Mouse (Mus musculus): ENCODE data around the gene Ctsd. TPM values are rescaled to one million over a fixed set of nuclear protein-coding genes. Genes with fewer than 3 reads are reported as not detected.
A peak's percentile ranks its signal among the peaks of the same experiment; 100 is the strongest.

Gene Ctsd
- total RNA-seq (2014; rRNA removed) (243 and 366 TPM in 2 replicates), polyA plus RNA-seq (2015; fragmentation: Nextera tagmentation; extraction: Ambion mirVana) (313 and 338 TPM in 2 replicates)

- Histone ChIP-seq H3K27ac (ENCODE audit: low read depth, low read length) (peak within 1 kb of the TSS; percentile 72), H3K36me3 (ENCODE audit: insufficient read depth) (peaks cover 26% of the 10 kb centered on the region), H3K9me3 (ENCODE audit: low read length) (no peaks in the 10 kb centered on the region), H3K4me1 (ENCODE audit: insufficient read depth) (peaks cover 13% of the 10 kb centered on the region), H3K27me3 (ENCODE audit: insufficient read depth, low read length) (no peaks in the 10 kb centered on the region), H3K9ac (peak within 1 kb of the TSS; percentile 82), H3K4me2 (ENCODE audit: low read depth) (peak within 1 kb of the TSS; percentile 76), H3K4me3 (ENCODE audit: low read depth, low read length) (peak within 1 kb of the TSS; percentile 64)
- DNase-seq (peak; percentile 96), ATAC-seq (peak; percentile 99)
- WGBS: 3% methylated on average over 55 of the region's 55 CpGs
- TF ChIP-seq CTCF (IDR thresholded peaks at IDR 0.05; ENCODE audit: low read depth): no peak
Measured at GRCm38 (mm10) chr7:142387419-142388148, at the start of gene Ctsd. TSS of gene Ctsd (minus strand) at chr7:142388038.

DNA sequence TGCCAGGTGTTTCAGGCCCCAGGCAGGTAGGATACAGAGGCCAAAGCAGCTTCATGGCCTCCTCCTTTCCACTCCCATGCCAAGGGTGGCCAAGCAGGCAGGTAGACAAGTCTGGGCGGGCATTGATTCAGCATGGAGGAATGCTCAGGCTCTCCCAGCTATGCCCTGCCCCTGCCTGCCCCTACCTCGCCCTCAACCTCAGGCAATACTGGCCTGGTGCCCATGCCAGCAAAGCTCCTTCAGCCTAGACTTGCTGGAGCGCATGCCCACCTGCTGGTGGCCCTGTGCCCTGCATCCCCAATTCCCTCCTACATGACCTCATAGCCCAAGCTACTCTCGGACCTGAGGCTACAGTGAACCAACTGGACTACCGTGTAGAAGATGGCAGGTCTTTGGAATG, 49.5 kb upstream of the Ctsd start:
- WGBS: 78% methylated on average over 5 of the region's 5 CpGs
- no peak for DNase-seq
- TF ChIP-seq CTCF (IDR thresholded peaks at IDR 0.05; ENCODE audit: low read depth): peak; percentile 32; the same call in 1 of the 2 replicates

DNA sequence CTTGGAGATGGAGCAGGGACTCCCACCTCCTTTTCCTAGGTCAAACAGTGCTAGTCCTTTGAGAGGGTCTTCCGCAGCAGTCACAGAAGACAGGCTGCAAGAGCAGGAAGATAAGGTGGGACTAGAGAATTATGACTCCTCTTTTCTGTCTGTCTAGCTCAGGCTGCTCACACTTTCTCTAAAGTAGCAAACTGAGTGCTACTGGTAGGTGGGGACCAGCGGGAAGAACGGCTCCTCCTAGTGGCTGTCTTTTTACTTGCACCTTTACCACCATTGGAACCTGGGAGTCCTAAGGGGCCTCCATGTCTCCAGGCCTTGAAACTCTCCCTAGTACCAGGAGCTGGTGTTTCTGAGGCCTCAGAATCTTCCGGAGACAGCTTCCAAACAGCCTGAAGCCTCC, 47.7 kb upstream of the Ctsd start:
- no peak overlapping the region for H3K9ac ChIP-seq
- no peak overlapping the region for H3K27ac ChIP-seq (ENCODE audit: low read depth, low read length)
- no peaks in the 10 kb centered on the region for H3K27me3 ChIP-seq (ENCODE audit: insufficient read depth, low read length)
- peak; percentile 76 for TF ChIP-seq CTCF (IDR thresholded peaks at IDR 0.05; ENCODE audit: low read depth)
- no peak overlapping the region for H3K4me3 ChIP-seq (ENCODE audit: low read depth, low read length)
- 24% methylated on average over 4 of the region's 4 CpGs for WGBS
- H3K9me3 ChIP-seq (ENCODE audit: low read length): no peaks in the 10 kb centered on the region
- no peaks in the 10 kb centered on the region for H3K4me1 ChIP-seq (ENCODE audit: insufficient read depth)
- no peak overlapping the region for H3K4me2 ChIP-seq (ENCODE audit: low read depth)
- no peaks in the 10 kb centered on the region for H3K36me3 ChIP-seq (ENCODE audit: insufficient read depth)
- no peak; the same call in 1 of the 2 replicates for ATAC-seq
- peak; percentile 61 for DNase-seq

More for the DNA sequence above, 49.5 kb upstream of the Ctsd start:
- H3K4me1 ChIP-seq (ENCODE audit: insufficient read depth): no peaks in the 10 kb centered on the region
- H3K27me3 ChIP-seq (ENCODE audit: insufficient read depth, low read length): no peaks in the 10 kb centered on the region
- no peak overlapping the region for H3K4me2 ChIP-seq (ENCODE audit: low read depth)
- H3K9ac ChIP-seq: no peak overlapping the region
- ATAC-seq: no peak
- H3K9me3 ChIP-seq (ENCODE audit: low read length): no peaks in the 10 kb centered on the region
- H3K36me3 ChIP-seq (ENCODE audit: insufficient read depth): no peaks in the 10 kb centered on the region
- H3K4me3 ChIP-seq (ENCODE audit: low read depth, low read length): no peak overlapping the region
- no peak overlapping the region for H3K27ac ChIP-seq (ENCODE audit: low read depth, low read length)

- no peak for TF ChIP-seq CTCF (IDR thresholded peaks at IDR 0.05; ENCODE audit: low read depth)
- no peaks in the 10 kb centered on the region for H3K27me3 ChIP-seq (ENCODE audit: insufficient read depth, low read length)
- H3K4me1 ChIP-seq (ENCODE audit: insufficient read depth): no peaks in the 10 kb centered on the region
- DNase-seq (no peak), ATAC-seq (no peak)
- no peak within 1 kb of the TSS for H3K27ac ChIP-seq (ENCODE audit: low read depth, low read length)
- H3K4me2 ChIP-seq (ENCODE audit: low read depth): no peak within 1 kb of the TSS
- no peak within 1 kb of the TSS; the same call in 1 of the 2 replicates for H3K9ac ChIP-seq
- no peaks in the 10 kb centered on the region for H3K36me3 ChIP-seq (ENCODE audit: insufficient read depth)
- no peaks in the 10 kb centered on the region for H3K9me3 ChIP-seq (ENCODE audit: low read length)
- no peak within 1 kb of the TSS for H3K4me3 ChIP-seq (ENCODE audit: low read depth, low read length)
- 91% methylated on average over 10 of the region's 10 CpGs for WGBS
Measured at GRCm38 (mm10) chr7:142434137-142434865, 46.5 kb upstream of the Ctsd start, which contains the start of gene Syt8. TSS of gene Syt8 (plus strand) at chr7:142434850.

GRCm38 (mm10) chr7:142433623-142434022, 45.8 kb upstream of the Ctsd start:
- no peak overlapping the region for H3K4me3 ChIP-seq (ENCODE audit: low read depth, low read length)
- H3K36me3 ChIP-seq (ENCODE audit: insufficient read depth): no peaks in the 10 kb centered on the region
- 43% methylated on average over 19 of the region's 19 CpGs for WGBS
- no peaks in the 10 kb centered on the region for H3K27me3 ChIP-seq (ENCODE audit: insufficient read depth, low read length)
- H3K9me3 ChIP-seq (ENCODE audit: low read length): no peaks in the 10 kb centered on the region
- H3K4me1 ChIP-seq (ENCODE audit: insufficient read depth): no peaks in the 10 kb centered on the region
- no peak overlapping the region; the same call in 1 of the 2 replicates for H3K9ac ChIP-seq
- H3K4me2 ChIP-seq (ENCODE audit: low read depth): no peak overlapping the region
- TF ChIP-seq CTCF (IDR thresholded peaks at IDR 0.05; ENCODE audit: low read depth): no peak
- no peak overlapping the region for H3K27ac ChIP-seq (ENCODE audit: low read depth, low read length)
- DNase-seq: no peak
- ATAC-seq: no peak

DNA sequence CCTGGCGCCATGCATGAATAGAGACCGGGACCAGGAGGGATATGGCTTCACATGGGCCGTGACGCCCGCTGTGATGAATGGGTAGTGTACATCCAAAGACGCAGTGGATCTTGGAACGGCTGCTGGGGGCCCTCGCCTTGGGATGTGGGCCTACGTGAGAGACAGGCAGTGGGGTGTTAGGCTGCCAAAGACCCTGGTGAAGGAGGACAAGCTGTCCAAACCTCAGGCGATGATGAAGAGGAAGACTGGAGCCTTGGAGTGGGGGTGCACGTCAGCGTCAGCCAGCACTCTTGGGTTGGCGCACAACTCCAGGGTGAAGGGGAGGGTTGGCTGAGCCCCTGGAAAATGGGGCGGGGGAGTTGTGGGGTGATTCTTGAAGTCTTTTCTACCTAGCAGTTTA, 43.3 kb upstream of the Ctsd start:
- TF ChIP-seq CTCF (IDR thresholded peaks at IDR 0.05; ENCODE audit: low read depth): no peak
- Histone ChIP-seq H3K4me3 (ENCODE audit: low read depth, low read length) (no peak overlapping the region), H3K36me3 (ENCODE audit: insufficient read depth) (no peaks in the 10 kb centered on the region), H3K4me2 (ENCODE audit: low read depth) (no peak overlapping the region), H3K27ac (ENCODE audit: low read depth, low read length) (no peak overlapping the region), H3K9me3 (ENCODE audit: low read length) (no peaks in the 10 kb centered on the region), H3K4me1 (ENCODE audit: insufficient read depth) (no peaks in the 10 kb centered on the region), H3K27me3 (ENCODE audit: insufficient read depth, low read length) (no peaks in the 10 kb centered on the region), H3K9ac (no peak overlapping the region)
- 86% methylated on average over 14 of the region's 14 CpGs for WGBS
- no peak for DNase-seq
- ATAC-seq: no peak
